Mouse (Mus musculus): ENCODE measurements around the gene Map2k6. TPM values are rescaled to one million over a fixed set of nuclear protein-coding genes. Genes with fewer than 3 reads are reported as not detected.

The Map2k6 gene
- total and polyA plus RNA-seq, 2 experiments, result 2.0 to 22.5 TPM

GRCm38 (mm10) chr11:110366902-110367301, 32.0 kb upstream of the Map2k6 start:
- H3K4me3 ChIP-seq (ENCODE audit: insufficient read depth, low read depth, low read length), result no peak overlapping the region
- H3K9ac ChIP-seq (ENCODE audit: low read depth, low read length), result no peak overlapping the region
- 0 out of 2 replicates have a peak, but pooled peaks cover 8% of the 10 kb centered on the region for H3K4me1 ChIP-seq (ENCODE audit: control insufficient read depth, insufficient read depth, low read length)
- H3K79me2 ChIP-seq (ENCODE audit: control insufficient read depth, insufficient read depth, low read length), result no peaks in the 10 kb centered on the region
- no peak for DNase-seq (ENCODE audit: extremely low read depth, low read depth, low spot score)
- H3K27ac ChIP-seq (replicated peaks; ENCODE audit: insufficient read depth, low read depth, low read length), result no peak overlapping the region
- WGBS, result 75% methylated on average over 3 of the region's 3 CpGs
- no peaks in the 10 kb centered on the region for H3K27me3 ChIP-seq (ENCODE audit: control insufficient read depth, insufficient read depth, low read length)
- H3K36me3 ChIP-seq (ENCODE audit: control insufficient read depth, insufficient read depth, low read length), result no peaks in the 10 kb centered on the region
- no peak for TF ChIP-seq POLR2A (IDR thresholded peaks at IDR 0.05; ENCODE audit: extremely low read depth, insufficient read depth, low read length)
- TF ChIP-seq CTCF (IDR thresholded peaks at IDR 0.05; ENCODE audit: low read depth, low read length), result peak; percentile 6; the same call in 1 of the 2 replicates

- no peaks in the 10 kb centered on the region for H3K27me3 ChIP-seq (ENCODE audit: control insufficient read depth, insufficient read depth, low read length)
- H3K27ac ChIP-seq (replicated peaks; ENCODE audit: insufficient read depth, low read depth, low read length), result peak overlapping the region; percentile 91
- no peaks in the 10 kb centered on the region for H3K36me3 ChIP-seq (ENCODE audit: control insufficient read depth, insufficient read depth, low read length)
- H3K4me1 ChIP-seq (ENCODE audit: control insufficient read depth, insufficient read depth, low read length), result 0 out of 2 replicates have a peak, but pooled peaks cover 8% of the 10 kb centered on the region
- H3K9ac ChIP-seq (ENCODE audit: low read depth, low read length), result peak overlapping the region; percentile 51; the same call in 1 of the 2 replicates
- peak; percentile 100 for DNase-seq (ENCODE audit: extremely low read depth, low read depth, low spot score)
- no peak for TF ChIP-seq POLR2A (IDR thresholded peaks at IDR 0.05; ENCODE audit: extremely low read depth, insufficient read depth, low read length)
- TF ChIP-seq CTCF (IDR thresholded peaks at IDR 0.05; ENCODE audit: low read depth, low read length), result no peak
- H3K4me3 ChIP-seq (ENCODE audit: insufficient read depth, low read depth, low read length), result no peak overlapping the region
- no peaks in the 10 kb centered on the region for H3K79me2 ChIP-seq (ENCODE audit: control insufficient read depth, insufficient read depth, low read length)
- 21% methylated on average over 13 of the region's 13 CpGs for WGBS
Observed at GRCm38 (mm10) chr11:110367638-110368037, 31.3 kb upstream of the Map2k6 start.

- Histone ChIP-seq H3K4me1 (ENCODE audit: control insufficient read depth, insufficient read depth, low read length) (0 out of 2 replicates have a peak, but pooled peaks cover 8% of the 10 kb centered on the region), H3K4me3 (ENCODE audit: insufficient read depth, low read depth, low read length) (no peak overlapping the region), H3K79me2 (ENCODE audit: control insufficient read depth, insufficient read depth, low read length) (no peaks in the 10 kb centered on the region), H3K9ac (ENCODE audit: low read depth, low read length) (no peak overlapping the region), H3K36me3 (ENCODE audit: control insufficient read depth, insufficient read depth, low read length) (no peaks in the 10 kb centered on the region), H3K27ac (replicated peaks; ENCODE audit: insufficient read depth, low read depth, low read length) (no peak overlapping the region), H3K27me3 (ENCODE audit: control insufficient read depth, insufficient read depth, low read length) (no peaks in the 10 kb centered on the region)
- no peak for DNase-seq (ENCODE audit: extremely low read depth, low read depth, low spot score)
- WGBS, result 75% methylated on average over 15 of the region's 15 CpGs
- no peak for TF ChIP-seq CTCF (IDR thresholded peaks at IDR 0.05; ENCODE audit: low read depth, low read length)
- no peak for TF ChIP-seq POLR2A (IDR thresholded peaks at IDR 0.05; ENCODE audit: extremely low read depth, insufficient read depth, low read length)
Observed at GRCm38 (mm10) chr11:110369312-110370019, 29.5 kb upstream of the Map2k6 start.

- WGBS, result 62% methylated on average over 8 of the region's 8 CpGs
- no peaks in the 10 kb centered on the region for H3K79me2 ChIP-seq (ENCODE audit: control insufficient read depth, insufficient read depth, low read length)
- 0 out of 2 replicates have a peak, but pooled peaks cover 8% of the 10 kb centered on the region for H3K4me1 ChIP-seq (ENCODE audit: control insufficient read depth, insufficient read depth, low read length)
- H3K4me3 ChIP-seq (ENCODE audit: insufficient read depth, low read depth, low read length), result no peak overlapping the region
- DNase-seq (ENCODE audit: extremely low read depth, low read depth, low spot score), result no peak
- H3K27ac ChIP-seq (replicated peaks; ENCODE audit: insufficient read depth, low read depth, low read length), result no peak overlapping the region
- no peaks in the 10 kb centered on the region for H3K36me3 ChIP-seq (ENCODE audit: control insufficient read depth, insufficient read depth, low read length)
- no peak for TF ChIP-seq POLR2A (IDR thresholded peaks at IDR 0.05; ENCODE audit: extremely low read depth, insufficient read depth, low read length)
- no peak for TF ChIP-seq CTCF (IDR thresholded peaks at IDR 0.05; ENCODE audit: low read depth, low read length)
- no peak overlapping the region for H3K9ac ChIP-seq (ENCODE audit: low read depth, low read length)
- no peaks in the 10 kb centered on the region for H3K27me3 ChIP-seq (ENCODE audit: control insufficient read depth, insufficient read depth, low read length)
Observed at GRCm38 (mm10) chr11:110371827-110372226, 27.1 kb upstream of the Map2k6 start.

GRCm38 (mm10) chr11:110372266-110372954, 26.5 kb upstream of the Map2k6 start:
- DNase-seq (ENCODE audit: extremely low read depth, low read depth, low spot score), result peak; percentile 20
- WGBS, result 79% methylated on average over 15 of the region's 15 CpGs
- H3K27ac ChIP-seq (replicated peaks; ENCODE audit: insufficient read depth, low read depth, low read length), result no peak overlapping the region

More at GRCm38 (mm10) chr11:110372266-110372954, 26.5 kb upstream of the Map2k6 start:
- H3K27me3 ChIP-seq (ENCODE audit: control insufficient read depth, insufficient read depth, low read length), result no peaks in the 10 kb centered on the region
- H3K36me3 ChIP-seq (ENCODE audit: control insufficient read depth, insufficient read depth, low read length), result no peaks in the 10 kb centered on the region
- 0 out of 2 replicates have a peak, but pooled peaks cover 5% of the 10 kb centered on the region for H3K4me1 ChIP-seq (ENCODE audit: control insufficient read depth, insufficient read depth, low read length)
- no peak overlapping the region for H3K4me3 ChIP-seq (ENCODE audit: insufficient read depth, low read depth, low read length)
- no peaks in the 10 kb centered on the region for H3K79me2 ChIP-seq (ENCODE audit: control insufficient read depth, insufficient read depth, low read length)
- H3K9ac ChIP-seq (ENCODE audit: low read depth, low read length), result no peak overlapping the region
- no peak for TF ChIP-seq CTCF (IDR thresholded peaks at IDR 0.05; ENCODE audit: low read depth, low read length)
- TF ChIP-seq POLR2A (IDR thresholded peaks at IDR 0.05; ENCODE audit: extremely low read depth, insufficient read depth, low read length), result no peak

Data from liver, adult 2 months (tissue).